Mouse (Mus musculus) liver, adult 2 months (tissue): Measurements from ENCODE around the gene Prmt3.

ENCODE experiments used
- CTCF ChIP-seq: fragments of 200-500 bp; IDR thresholded peaks from 2 replicates; pipeline ENCODE4 v1.5.1; 2011; ENCODE audit warnings: low read depth, low read length, control low read depth
- POLR2A ChIP-seq: fragments of 200-500 bp; IDR thresholded peaks from 2 replicates; pipeline ENCODE4 v1.6.1; 2011; ENCODE audit warnings: low read length, control low read depth; ENCODE audit not compliant: insufficient read depth; ENCODE audit errors: extremely low read depth

DNA sequence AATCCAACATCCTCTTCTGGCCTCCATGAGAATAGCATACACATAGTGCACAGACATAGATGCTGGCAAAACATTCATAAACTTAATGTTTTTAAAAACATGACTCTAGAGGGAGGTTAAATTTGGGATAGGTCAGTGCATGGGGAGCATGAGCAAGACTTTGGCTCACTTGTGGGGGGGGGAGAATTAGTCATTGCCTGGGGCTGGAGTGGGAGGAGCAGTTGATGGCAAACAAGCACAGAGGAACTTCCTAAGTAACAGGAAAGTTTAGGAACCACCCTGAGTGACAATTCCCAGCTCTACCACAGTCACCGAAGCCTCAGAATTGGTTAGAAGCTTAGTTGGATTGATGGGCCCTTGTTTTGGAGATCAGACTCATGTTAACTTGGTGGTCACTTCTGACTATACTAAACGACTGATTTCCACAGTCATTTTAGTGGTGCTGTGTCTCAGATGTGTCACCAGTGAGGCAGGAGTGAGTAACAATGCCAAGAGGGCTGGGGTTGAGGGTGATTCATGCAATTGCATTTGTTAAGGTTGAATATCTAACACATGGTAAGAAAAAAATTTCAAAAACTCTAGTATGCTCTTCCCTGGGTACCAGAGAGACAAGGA lies 109.7 kb downstream of the Prmt3 start:
- TF ChIP-seq POLR2A (no peak), CTCF (no peak)
